Mouse (Mus musculus) E14TG2a.4 (cell line): Measurements from ENCODE around the gene Cep57.

ENCODE experiments used
- CTCF ChIP-seq: conservative IDR thresholded peaks from 2 replicates; pipeline ENCODE4 v1.5.1; 2014; ENCODE audit warnings: low read length
- NANOG ChIP-seq: IDR thresholded peaks from 2 replicates; pipeline ENCODE4 v1.6.1; 2014; ENCODE audit warnings: borderline replicate concordance, low read length, mixed read lengths
- POU5F1 ChIP-seq: IDR thresholded peaks from 2 replicates; pipeline ENCODE4 v1.6.1; 2014; ENCODE audit warnings: low read length, borderline replicate concordance

- peak; percentile 47 for TF ChIP-seq CTCF
- TF ChIP-seq NANOG: no peak
- TF ChIP-seq POU5F1: no peak
Observed at GRCm38 (mm10) chr9:13874359-13874758, 47.5 kb upstream of the Cep57 start.
